47 mouse cellular contexts compared by ENCODE assay signal in genomic region chr17:37863901-37864300, GRCm38 (mm10). TPM values are rescaled to one million over a fixed set of nuclear protein-coding genes. Genes with fewer than 3 reads are reported as not detected.
"Had no signal": no experiment of that assay in that cellular context is flagged by ENCODE, and none has a peak within 500 bp of the region (broad histone marks: within the 10 kb centered on the region; RNA-seq: fewer than 3 reads in every experiment).

No protein-coding gene starts in this region.

- H3K27ac ChIP-seq: limb, embryonic 10.5 days; limb, embryonic 12.5 days; limb, embryonic 13.5 days; limb, embryonic 15.5 days; liver, embryonic 12.5 days; liver, embryonic 13.5 days; liver, embryonic 14.5 days; liver, embryonic 15.5 days; lung, embryonic 15.5 days; macrophage; midbrain, embryonic 10.5 days; midbrain, embryonic 12.5 days; midbrain, embryonic 13.5 days; midbrain, embryonic 15.5 days; neural tube, embryonic 12.5 days; neural tube, embryonic 13.5 days had no signal

- H3K4me2 ChIP-seq: limb, embryonic 12.5 days; limb, embryonic 13.5 days; limb, embryonic 15.5 days; liver, embryonic 11.5 days; liver, embryonic 12.5 days; liver, embryonic 13.5 days; liver, embryonic 15.5 days; lung, embryonic 14.5 days; lung, embryonic 15.5 days; midbrain, embryonic 11.5 days; midbrain, embryonic 12.5 days; midbrain, embryonic 13.5 days; midbrain, embryonic 15.5 days; neural tube, embryonic 12.5 days; neural tube, embryonic 13.5 days had no signal

- H3K27me3 ChIP-seq: limb, embryonic 12.5 days; limb, embryonic 13.5 days; limb, embryonic 15.5 days; liver, embryonic 12.5 days; liver, embryonic 13.5 days; liver, embryonic 15.5 days; lung, embryonic 15.5 days; megakaryocyte, embryonic 14.5 days; midbrain, embryonic 12.5 days; midbrain, embryonic 13.5 days; midbrain, embryonic 15.5 days; neural tube, embryonic 12.5 days; neural tube, embryonic 13.5 days had no signal

- H3K36me3 ChIP-seq: limb, embryonic 10.5 days; limb, embryonic 12.5 days; limb, embryonic 13.5 days; limb, embryonic 15.5 days; liver, embryonic 12.5 days; liver, embryonic 13.5 days; liver, embryonic 15.5 days; lung, embryonic 15.5 days; midbrain, embryonic 10.5 days; midbrain, embryonic 12.5 days; midbrain, embryonic 13.5 days; midbrain, embryonic 15.5 days; neural tube, embryonic 12.5 days; neural tube, embryonic 13.5 days had no signal

- H3K9ac ChIP-seq: limb, embryonic 12.5 days; limb, embryonic 13.5 days; limb, embryonic 15.5 days; liver, embryonic 12.5 days; liver, embryonic 13.5 days; liver, embryonic 14.5 days; liver, embryonic 15.5 days; lung, embryonic 14.5 days; lung, embryonic 15.5 days; midbrain, embryonic 12.5 days; midbrain, embryonic 13.5 days; midbrain, embryonic 15.5 days; neural tube, embryonic 12.5 days; neural tube, embryonic 13.5 days had no signal

- H3K4me3 ChIP-seq: limb, embryonic 10.5 days; limb, embryonic 12.5 days; limb, embryonic 13.5 days; limb, embryonic 15.5 days; liver, embryonic 12.5 days; liver, embryonic 13.5 days; liver, embryonic 15.5 days; lung, embryonic 15.5 days; megakaryocyte, embryonic 14.5 days; midbrain, embryonic 10.5 days; midbrain, embryonic 12.5 days; midbrain, embryonic 13.5 days; midbrain, embryonic 15.5 days; myocyte; neural tube, embryonic 12.5 days; neural tube, embryonic 13.5 days had no signal

- H3K9me3 ChIP-seq: limb, embryonic 10.5 days; limb, embryonic 15.5 days; liver, embryonic 12.5 days; liver, embryonic 15.5 days; lung, embryonic 15.5 days; midbrain, embryonic 12.5 days; midbrain, embryonic 13.5 days; midbrain, embryonic 15.5 days; neural tube, embryonic 12.5 days; neural tube, embryonic 13.5 days had no signal

- ATAC-seq: liver, embryonic 12.5 days; lung, postnatal 0 days; midbrain, embryonic 13.5 days; midbrain, embryonic 15.5 days; midbrain, embryonic 16.5 days had no signal

- H3K4me1 ChIP-seq: limb, embryonic 10.5 days; limb, embryonic 12.5 days; limb, embryonic 13.5 days; limb, embryonic 15.5 days; liver, embryonic 12.5 days; liver, embryonic 13.5 days; liver, embryonic 15.5 days; lung, embryonic 15.5 days; megakaryocyte, embryonic 14.5 days; midbrain, embryonic 10.5 days; midbrain, embryonic 12.5 days; midbrain, embryonic 13.5 days; midbrain, embryonic 15.5 days; neural tube, embryonic 12.5 days; neural tube, embryonic 13.5 days had no signal

- DNase-seq: left cerebral cortex, postnatal 4 days; liver; liver, embryonic 13.5 days; lung, adult 18-20 months; lung, adult 2 months; lung, embryonic 14.5 days; lung, postnatal 10 days; lung, postnatal 14 days; lung, postnatal 36 days; lung, postnatal 4 days; midbrain, embryonic 14.5 days had no signal

RNA-seq across cellular contexts. Expression of gene Olfr126, which starts 16.6 kb away (rescaled TPM):
- total RNA-seq: left cerebral cortex, postnatal 10 days; left cerebral cortex, postnatal 14 days; left cerebral cortex, postnatal 25 days; left cerebral cortex, postnatal 36 days; left cerebral cortex, postnatal 4 days; liver, adult 2 months; megakaryocyte progenitor cell, adult 5-6 weeks; megakaryocyte, adult 5-6 weeks; megakaryocyte-erythroid progenitor cell, adult 5-6 weeks; midbrain, postnatal 0 days; monocyte, adult 5-6 weeks had no signal
- polyA plus RNA-seq: limb, embryonic 10.5 days; limb, embryonic 11.5 days; limb, embryonic 12.5 days; limb, embryonic 13.5 days; limb, embryonic 14.5 days; limb, embryonic 15.5 days; liver, adult 2 months; liver, embryonic 11.5 days; liver, embryonic 12.5 days; liver, embryonic 13.5 days; liver, embryonic 14.5 days; liver, embryonic 15.5 days; liver, embryonic 16.5 days; lung, adult 2 months; lung, embryonic 14.5 days; lung, embryonic 15.5 days; lung, embryonic 16.5 days; lung, postnatal 0 days; macrophage; midbrain, embryonic 10.5 days; midbrain, embryonic 11.5 days; midbrain, embryonic 12.5 days; midbrain, embryonic 13.5 days; midbrain, embryonic 14.5 days; midbrain, embryonic 15.5 days; midbrain, embryonic 16.5 days; midbrain, postnatal 0 days; myocyte; neural tube, embryonic 11.5 days; neural tube, embryonic 12.5 days; neural tube, embryonic 13.5 days had no signal

RNA-seq across cellular contexts. Expression of gene Olfr125, which starts 31.2 kb away (rescaled TPM):
- total RNA-seq: left cerebral cortex, postnatal 10 days; left cerebral cortex, postnatal 14 days; left cerebral cortex, postnatal 25 days; left cerebral cortex, postnatal 36 days; left cerebral cortex, postnatal 4 days; liver, adult 2 months; megakaryocyte progenitor cell, adult 5-6 weeks; megakaryocyte, adult 5-6 weeks; megakaryocyte-erythroid progenitor cell, adult 5-6 weeks; midbrain, postnatal 0 days; monocyte, adult 5-6 weeks had no signal
- polyA plus RNA-seq: limb, embryonic 10.5 days; limb, embryonic 11.5 days; limb, embryonic 12.5 days; limb, embryonic 13.5 days; limb, embryonic 14.5 days; limb, embryonic 15.5 days; liver, adult 2 months; liver, embryonic 11.5 days; liver, embryonic 12.5 days; liver, embryonic 13.5 days; liver, embryonic 14.5 days; liver, embryonic 15.5 days; liver, embryonic 16.5 days; lung, adult 2 months; lung, embryonic 14.5 days; lung, embryonic 15.5 days; lung, embryonic 16.5 days; lung, postnatal 0 days; macrophage; midbrain, embryonic 10.5 days; midbrain, embryonic 11.5 days; midbrain, embryonic 12.5 days; midbrain, embryonic 13.5 days; midbrain, embryonic 14.5 days; midbrain, embryonic 15.5 days; midbrain, embryonic 16.5 days; midbrain, postnatal 0 days; myocyte; neural tube, embryonic 11.5 days; neural tube, embryonic 12.5 days; neural tube, embryonic 13.5 days had no signal

RNA-seq across cellular contexts. Expression of gene Olfr127, which starts 36.3 kb away (rescaled TPM):
- total RNA-seq: left cerebral cortex, postnatal 10 days; left cerebral cortex, postnatal 14 days; left cerebral cortex, postnatal 25 days; left cerebral cortex, postnatal 36 days; left cerebral cortex, postnatal 4 days; liver, adult 2 months; megakaryocyte progenitor cell, adult 5-6 weeks; megakaryocyte, adult 5-6 weeks; megakaryocyte-erythroid progenitor cell, adult 5-6 weeks; midbrain, postnatal 0 days; monocyte, adult 5-6 weeks had no signal
- polyA plus RNA-seq: limb, embryonic 10.5 days; limb, embryonic 11.5 days; limb, embryonic 12.5 days; limb, embryonic 13.5 days; limb, embryonic 14.5 days; limb, embryonic 15.5 days; liver, adult 2 months; liver, embryonic 11.5 days; liver, embryonic 12.5 days; liver, embryonic 13.5 days; liver, embryonic 14.5 days; liver, embryonic 15.5 days; liver, embryonic 16.5 days; lung, adult 2 months; lung, embryonic 14.5 days; lung, embryonic 15.5 days; lung, embryonic 16.5 days; lung, postnatal 0 days; macrophage; midbrain, embryonic 10.5 days; midbrain, embryonic 11.5 days; midbrain, embryonic 12.5 days; midbrain, embryonic 13.5 days; midbrain, embryonic 14.5 days; midbrain, embryonic 15.5 days; midbrain, embryonic 16.5 days; midbrain, postnatal 0 days; myocyte; neural tube, embryonic 11.5 days; neural tube, embryonic 12.5 days; neural tube, embryonic 13.5 days had no signal

RNA-seq across cellular contexts. Expression of gene Olfr128, which starts 56.4 kb away (rescaled TPM):
- total RNA-seq: left cerebral cortex, postnatal 10 days; left cerebral cortex, postnatal 14 days; left cerebral cortex, postnatal 25 days; left cerebral cortex, postnatal 36 days; left cerebral cortex, postnatal 4 days; liver, adult 2 months; megakaryocyte progenitor cell, adult 5-6 weeks; megakaryocyte, adult 5-6 weeks; megakaryocyte-erythroid progenitor cell, adult 5-6 weeks; midbrain, postnatal 0 days; monocyte, adult 5-6 weeks had no signal
- polyA plus RNA-seq: limb, embryonic 10.5 days; limb, embryonic 11.5 days; limb, embryonic 12.5 days; limb, embryonic 13.5 days; limb, embryonic 14.5 days; limb, embryonic 15.5 days; liver, adult 2 months; liver, embryonic 11.5 days; liver, embryonic 12.5 days; liver, embryonic 13.5 days; liver, embryonic 14.5 days; liver, embryonic 15.5 days; liver, embryonic 16.5 days; lung, adult 2 months; lung, embryonic 14.5 days; lung, embryonic 15.5 days; lung, embryonic 16.5 days; lung, postnatal 0 days; macrophage; midbrain, embryonic 10.5 days; midbrain, embryonic 11.5 days; midbrain, embryonic 12.5 days; midbrain, embryonic 13.5 days; midbrain, embryonic 14.5 days; midbrain, embryonic 15.5 days; midbrain, embryonic 16.5 days; midbrain, postnatal 0 days; myocyte; neural tube, embryonic 11.5 days; neural tube, embryonic 12.5 days; neural tube, embryonic 13.5 days had no signal
